Mouse (Mus musculus) kidney, postnatal 25 days (tissue): ENCODE data around the gene Myf5.

Experiments used
- DNase-seq, 2 experiments: peaks; one replicate each; pipeline ENCODE4 v3.0.0; 2021; ENCODE audit warnings: mixed read lengths in 2 of 2

Myf5 gene

GRCm38 (mm10) chr10:107485870-107486269 lies at the start of gene Myf5:
Myf5 (minus strand) TSS chr10:107486134.
- DNase-seq = no peak

GRCm38 (mm10) chr10:107528758-107529157 lies 42.8 kb upstream of the Myf5 start:
- DNase-seq = no peak

GRCm38 (mm10) chr10:107519216-107519615 lies 33.3 kb upstream of the Myf5 start:
- no peak for DNase-seq

GRCm38 (mm10) chr10:107516641-107517040 lies 30.7 kb upstream of the Myf5 start:
- DNase-seq = peak in 1 of 2 experiments; percentile 8

- DNase-seq = no peak
Observed at GRCm38 (mm10) chr10:107514735-107515134, 28.8 kb upstream of the Myf5 start.

- DNase-seq = no peak
Observed at GRCm38 (mm10) chr10:107506397-107506796, 20.5 kb upstream of the Myf5 start.

GRCm38 (mm10) chr10:107503430-107503829 lies 17.5 kb upstream of the Myf5 start:
- no peak for DNase-seq

- no peak for DNase-seq
Observed at GRCm38 (mm10) chr10:107502193-107502592, 16.3 kb upstream of the Myf5 start.

GRCm38 (mm10) chr10:107499656-107500055 lies 13.7 kb upstream of the Myf5 start:
- DNase-seq = no peak

GRCm38 (mm10) chr10:107496402-107496801 lies 10.5 kb upstream of the Myf5 start:
- DNase-seq = no peak

GRCm38 (mm10) chr10:107494568-107494967 lies 8.6 kb upstream of the Myf5 start, which contains the start of gene Myf6:
Myf6 (minus strand) TSS chr10:107494737.
- no peak for DNase-seq

GRCm38 (mm10) chr10:107493580-107494474 lies 7.9 kb upstream of the Myf5 start:
- no peak for DNase-seq

GRCm38 (mm10) chr10:107492867-107493579 lies 7.1 kb upstream of the Myf5 start:
- no peak for DNase-seq

GRCm38 (mm10) chr10:107488654-107489315 lies 2.9 kb upstream of the Myf5 start:
- no peak for DNase-seq

GRCm38 (mm10) chr10:107486770-107487169 lies 836 bp upstream of the Myf5 start:
- DNase-seq = no peak

- DNase-seq = no peak
Observed at GRCm38 (mm10) chr10:107484050-107484449, 1.9 kb downstream of the Myf5 start.

GRCm38 (mm10) chr10:107473497-107473896 lies 12.4 kb downstream of the Myf5 start:
- DNase-seq = no peak

GRCm38 (mm10) chr10:107471712-107472111 lies 14.2 kb downstream of the Myf5 start:
- no peak for DNase-seq

- no peak for DNase-seq
Observed at GRCm38 (mm10) chr10:107467819-107468218, 18.1 kb downstream of the Myf5 start.

GRCm38 (mm10) chr10:107449496-107450330 lies 36.2 kb downstream of the Myf5 start:
- DNase-seq = no peak

GRCm38 (mm10) chr10:107442781-107443180 lies 43.2 kb downstream of the Myf5 start:
- DNase-seq = peak in 1 of 2 experiments; percentile 46

- DNase-seq = no peak
Observed at GRCm38 (mm10) chr10:107436967-107437366, 49.0 kb downstream of the Myf5 start.
